Mouse (Mus musculus) Patski (cell line): ENCODE measurements around the gene Doxl2. TPM values are rescaled to one million over a fixed set of nuclear protein-coding genes. Genes with fewer than 3 reads are reported as not detected.
A peak's percentile ranks its signal among the peaks of the same experiment; 100 is the strongest.

Experiments
- ATAC-seq: fragments of 100-300 bp; one replicate; pipeline ENCODE4 v1.8.0; 2021
- CTCF ChIA-PET: fragments of 350-600 bp; sonication (Branson Sonifier 250); formaldehyde crosslinking; loops from one replicate; lab custom pipeline; 2022; ENCODE audit warnings: inconsistent platforms; lab: Charles Lee
- POLR2A ChIA-PET: fragments of 350-600 bp; sonication (Branson Sonifier 250); formaldehyde crosslinking; loops from one replicate; lab custom pipeline; 2022; ENCODE audit warnings: antibody characterized with exemption, inconsistent platforms; lab: Charles Lee
- DNase-seq: peaks from one replicate; pipeline ENCODE4 v3.0.0-alpha.2; 2011; ENCODE audit warnings: low read depth, low spot score
- H3K27me3 ChIP-seq: fragments of 371-371 bp; one replicate; pipeline ENCODE4 v1.5.1; 2021
- CTCF ChIP-seq: fragments of 100-300 bp; IDR thresholded peaks from one replicate; pipeline ENCODE4 v1.5.1; 2021
- in situ Hi-C: fragments of 300-500 bp; cut with MboI; formaldehyde crosslinking; loops from 3 replicates; pipeline ENCODE4 v1.11.1; 2018; ENCODE audit warnings: low pct_unique_long_range_greater_than_20kb, mixed read lengths
- polyA plus RNA-seq: library from polyadenylated mRNA; unstranded; gene quantifications from one replicate; pipeline ENCODE4 v1.2.3, GENCODE M21; 2021

Doxl2 gene
- polyA plus RNA-seq, 1 experiment from 2014 or later: not detected

DNA sequence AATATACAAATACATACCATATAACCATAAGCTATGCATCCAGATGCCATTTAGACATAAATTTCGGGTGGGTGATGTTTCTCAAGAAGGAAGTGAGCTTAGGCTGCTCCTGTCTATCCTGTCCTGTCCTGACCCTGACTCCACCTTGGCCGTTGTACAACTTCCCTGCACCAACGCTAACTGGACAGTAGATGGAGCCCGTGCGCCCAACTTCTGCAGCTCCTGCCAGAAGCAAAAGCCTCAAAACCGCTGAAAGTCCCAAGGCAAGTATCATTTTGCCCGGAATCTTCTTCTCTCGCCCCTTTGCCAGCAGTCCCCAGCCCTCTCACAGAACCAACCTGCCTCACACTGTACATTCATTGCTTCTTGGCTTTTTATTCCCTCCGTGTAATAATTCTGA lies 33.2 kb downstream of the Doxl2 start:
- in situ Hi-C loops: no loop called here
- H3K27me3 ChIP-seq: no peaks in the 10 kb centered on the region
- POLR2A ChIA-PET: no interaction called here
- ATAC-seq (peak; percentile 31), DNase-seq (peak; percentile 4)
- CTCF ChIA-PET: interaction anchor here (0.9 to 1.9 kb wide), 6 partner anchors 12 to 49 kb away, joined by 3 to 6 read pairs (median 4); no protein-coding TSS in a partner anchor
- TF ChIP-seq CTCF: peak; percentile 80

DNA sequence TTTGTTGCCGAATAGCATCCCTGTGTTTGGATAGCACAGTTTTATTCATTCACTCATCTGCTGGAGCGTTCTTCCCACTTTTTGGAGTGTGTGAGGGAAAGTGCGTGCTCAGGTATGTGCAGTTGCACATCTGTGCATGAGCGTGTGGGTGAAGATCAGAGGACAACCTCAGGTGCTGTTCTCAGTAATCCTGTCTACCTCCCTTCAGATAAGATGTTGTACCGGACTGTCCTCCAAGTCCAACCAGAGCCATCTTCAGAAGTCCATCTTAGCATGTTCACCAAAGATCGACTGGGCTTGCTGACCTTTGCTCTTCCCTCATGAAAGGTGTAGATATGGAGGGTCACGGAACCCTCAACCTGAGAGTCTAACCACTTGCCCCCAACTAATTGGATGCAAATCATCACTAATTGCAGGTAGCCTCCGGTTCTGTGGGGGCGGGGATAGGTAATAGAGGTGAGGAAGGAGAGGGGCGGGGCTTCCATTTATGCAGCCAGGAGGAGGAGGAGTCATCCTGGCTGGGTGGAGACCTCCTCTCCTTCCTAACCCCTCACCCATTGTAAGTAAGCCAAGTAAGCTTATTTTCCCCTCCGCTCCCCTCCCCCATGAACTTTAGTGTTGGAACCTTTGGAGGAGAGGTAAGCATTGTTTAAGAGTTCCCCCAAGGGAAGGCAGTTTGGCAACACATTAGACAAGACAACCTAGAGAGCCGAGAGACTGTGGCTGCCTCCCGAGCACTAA lies 33.8 kb downstream of the Doxl2 start:
- POLR2A ChIA-PET: interaction anchor here (1.0 to 1.2 kb wide), 2 partner anchors 56 to 199 kb away, joined by 3 to 5 read pairs; no protein-coding TSS in a partner anchor
- TF ChIP-seq CTCF: no peak
- in situ Hi-C loops: no loop called here
- ATAC-seq (no peak), DNase-seq (no peak)
- CTCF ChIA-PET: interaction anchor here (0.9 to 1.9 kb wide), 8 partner anchors 11 to 49 kb away, joined by 3 to 6 read pairs (median 4); no protein-coding TSS in a partner anchor
- H3K27me3 ChIP-seq: no peaks in the 10 kb centered on the region

DNA sequence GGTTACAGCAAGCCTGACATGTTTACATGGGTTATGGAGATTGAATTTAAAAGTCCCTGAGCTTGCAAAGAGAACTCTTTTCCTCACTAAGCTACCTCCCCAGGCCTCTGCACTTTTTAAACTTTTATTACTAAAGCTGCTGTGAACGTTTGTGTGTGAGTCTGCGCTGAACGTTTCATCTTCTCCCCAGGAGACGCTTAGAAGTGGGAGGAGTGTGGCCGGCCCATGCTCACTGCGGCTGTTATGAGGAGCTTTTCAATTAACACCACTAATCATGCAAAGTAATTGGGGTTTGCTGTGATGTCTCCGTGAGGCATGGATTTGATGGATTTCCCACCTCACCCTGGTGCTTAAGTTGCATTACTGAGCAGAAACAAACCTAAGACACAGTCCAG lies 34.4 kb downstream of the Doxl2 start:
- H3K27me3 ChIP-seq: no peaks in the 10 kb centered on the region
- ChIA-PET POLR2A (interaction anchor here (1.0 to 1.2 kb wide), 2 partner anchors 56 to 199 kb away, joined by 3 to 5 read pairs; no protein-coding TSS in a partner anchor), CTCF (interaction anchor here (0.9 kb wide), 2 partner anchors 16 to 48 kb away, joined by 3 to 4 read pairs; no protein-coding TSS in a partner anchor)
- ATAC-seq: no peak
- no peak for DNase-seq
- no peak for TF ChIP-seq CTCF
- in situ Hi-C loops: no loop called here

DNA sequence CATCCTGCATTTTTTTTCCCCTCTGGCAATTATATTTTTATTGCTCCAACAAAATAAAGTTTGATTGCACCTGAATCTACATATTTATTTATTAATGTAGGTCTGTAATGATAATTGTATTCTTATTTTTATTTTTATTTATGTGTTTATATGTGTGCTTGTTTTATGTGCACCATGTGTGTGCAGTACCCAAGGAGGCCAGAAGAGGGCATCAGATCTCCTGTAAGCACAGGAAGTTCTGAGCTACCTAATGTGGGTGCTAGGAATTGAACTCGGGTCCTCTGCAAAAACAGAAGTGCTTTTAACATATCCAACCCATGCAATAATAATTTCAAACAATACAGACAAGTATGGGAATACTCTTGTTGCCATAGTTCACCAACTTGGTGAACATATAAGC lies 34.9 kb downstream of the Doxl2 start:
- H3K27me3 ChIP-seq: no peaks in the 10 kb centered on the region
- POLR2A ChIA-PET: interaction anchor here (1.0 to 1.2 kb wide), 2 partner anchors 55 to 198 kb away, joined by 3 to 5 read pairs; no protein-coding TSS in a partner anchor
- in situ Hi-C loops: no loop called here
- peak; percentile 57 for TF ChIP-seq CTCF
- CTCF ChIA-PET: interaction anchor here (0.9 kb wide), 1 partner anchor 16 kb away, joined by 4 read pairs; no protein-coding TSS in a partner anchor
- no peak for DNase-seq
- ATAC-seq: no peak

DNA sequence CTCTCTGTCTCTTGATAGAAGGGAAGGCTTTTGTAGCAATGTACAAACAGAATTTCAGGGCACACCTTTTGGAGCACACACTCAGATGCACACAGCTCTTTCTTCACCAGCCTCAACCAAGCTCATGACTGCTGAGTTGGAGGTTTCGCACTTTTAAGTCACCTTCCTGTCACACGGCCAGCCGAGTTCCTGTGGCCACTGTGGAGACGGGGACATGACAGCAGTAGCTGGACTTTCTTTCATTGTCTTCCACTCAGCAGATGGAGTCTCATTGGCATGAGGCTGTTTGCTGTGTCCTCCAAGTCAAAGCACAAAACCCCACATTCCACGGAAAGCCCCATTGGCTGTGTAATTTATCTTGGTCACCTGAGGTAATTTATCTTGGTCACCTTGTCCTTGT lies 36.4 kb downstream of the Doxl2 start:
- in situ Hi-C loops: no loop called here
- ChIA-PET CTCF (no interaction called here), POLR2A (no interaction called here)
- no peak for TF ChIP-seq CTCF
- DNase-seq (no peak), ATAC-seq (no peak)
- no peaks in the 10 kb centered on the region for H3K27me3 ChIP-seq

DNA sequence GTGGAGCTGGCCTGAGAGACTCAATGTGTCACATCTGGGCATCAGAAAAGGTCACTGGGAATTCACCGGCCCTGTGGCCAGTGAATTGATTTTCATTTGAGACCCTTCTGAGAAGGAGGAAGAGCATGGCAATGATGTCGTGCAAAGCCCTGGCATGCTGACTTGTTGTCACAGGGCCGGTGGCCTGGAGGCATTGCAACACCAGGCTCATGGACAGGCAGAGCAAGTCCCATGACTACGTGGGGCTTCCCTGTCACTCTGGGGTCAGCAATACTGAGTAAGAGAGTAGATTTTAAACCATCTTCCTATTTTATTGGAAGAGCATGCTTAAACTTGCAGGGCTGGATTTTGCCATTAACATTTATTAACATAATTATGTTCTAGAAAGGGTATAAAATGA lies 38.3 kb downstream of the Doxl2 start:
- no peak for DNase-seq

DNA sequence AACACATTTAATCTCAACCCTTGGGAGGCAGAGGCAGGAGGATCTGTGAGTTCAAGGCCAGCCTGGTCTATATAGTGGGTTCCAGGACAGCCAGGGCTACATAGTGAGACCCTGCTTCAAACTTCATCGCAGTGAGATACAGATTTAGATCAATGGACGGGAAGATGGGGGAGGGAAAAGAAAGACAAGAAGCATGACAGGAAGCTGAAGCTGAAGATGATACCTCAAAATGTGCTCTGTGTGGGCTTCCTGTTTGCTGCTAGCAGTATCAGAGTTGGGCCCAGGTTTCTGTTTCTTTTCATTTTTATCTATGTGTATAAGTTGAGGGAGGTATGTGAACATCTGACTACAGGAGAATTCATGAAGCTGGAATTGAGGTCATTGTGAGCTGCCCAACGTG lies 38.7 kb downstream of the Doxl2 start:
- ATAC-seq (no peak), DNase-seq (no peak)
- no peak for TF ChIP-seq CTCF
- H3K27me3 ChIP-seq: no peaks in the 10 kb centered on the region
- in situ Hi-C loops: no loop called here
- ChIA-PET CTCF (no interaction called here), POLR2A (no interaction called here)

More for the DNA sequence above, 38.3 kb downstream of the Doxl2 start:
- POLR2A ChIA-PET: no interaction called here
- in situ Hi-C loops: no loop called here
- no peak for TF ChIP-seq CTCF
- no peak for ATAC-seq
- H3K27me3 ChIP-seq: no peaks in the 10 kb centered on the region
- CTCF ChIA-PET: no interaction called here

DNA sequence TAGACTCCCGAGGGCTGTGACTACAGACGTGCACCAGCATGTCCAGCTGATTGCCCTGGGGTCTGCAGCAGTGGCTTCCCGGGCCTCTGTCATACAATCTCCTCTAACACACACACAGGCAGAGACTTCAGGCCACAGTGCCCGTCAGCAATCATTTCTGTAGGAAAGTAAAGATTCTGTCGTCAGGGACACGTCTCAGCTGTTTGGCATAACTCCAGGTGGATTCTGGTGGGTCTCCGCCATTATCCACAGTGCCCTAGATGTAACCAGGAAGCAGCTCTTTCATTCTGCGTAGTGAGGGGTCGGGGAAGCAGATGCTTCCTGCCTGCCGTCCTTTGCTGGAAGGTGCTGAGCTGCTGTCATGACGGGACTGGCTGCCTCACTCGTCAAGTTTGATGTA lies 42.4 kb downstream of the Doxl2 start:
- H3K27me3 ChIP-seq: no peaks in the 10 kb centered on the region
- in situ Hi-C loops: no loop called here
- ATAC-seq: no peak
- ChIA-PET POLR2A (no interaction called here), CTCF (no interaction called here)
- no peak for DNase-seq
- TF ChIP-seq CTCF: no peak

DNA sequence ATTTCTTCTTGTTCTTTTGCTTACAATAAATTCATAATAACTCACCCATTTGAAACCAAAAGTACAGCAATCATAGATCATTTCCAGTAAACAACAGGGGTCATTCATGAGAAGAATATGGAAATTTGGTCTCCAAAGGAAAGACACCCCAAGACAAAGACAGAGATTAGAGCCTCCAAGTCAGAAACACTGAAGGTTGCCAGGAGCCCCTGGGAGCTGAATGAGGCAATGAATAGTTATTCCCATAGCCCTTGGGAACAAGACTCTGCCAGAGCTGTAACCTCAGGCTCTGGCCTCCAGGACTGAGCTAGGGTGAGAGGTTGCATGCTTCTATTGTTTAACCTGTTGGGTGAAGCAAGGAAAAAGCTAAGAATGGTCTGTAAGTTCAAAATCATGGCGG lies 44.6 kb downstream of the Doxl2 start:
- in situ Hi-C loops: no loop called here
- ChIA-PET POLR2A (no interaction called here), CTCF (interaction anchor here (0.9 to 1.5 kb wide), 2 partner anchors 10 to 12 kb away, joined by 3 to 5 read pairs; no protein-coding TSS in a partner anchor)
- TF ChIP-seq CTCF: no peak
- no peaks in the 10 kb centered on the region for H3K27me3 ChIP-seq
- ATAC-seq (no peak), DNase-seq (no peak)

DNA sequence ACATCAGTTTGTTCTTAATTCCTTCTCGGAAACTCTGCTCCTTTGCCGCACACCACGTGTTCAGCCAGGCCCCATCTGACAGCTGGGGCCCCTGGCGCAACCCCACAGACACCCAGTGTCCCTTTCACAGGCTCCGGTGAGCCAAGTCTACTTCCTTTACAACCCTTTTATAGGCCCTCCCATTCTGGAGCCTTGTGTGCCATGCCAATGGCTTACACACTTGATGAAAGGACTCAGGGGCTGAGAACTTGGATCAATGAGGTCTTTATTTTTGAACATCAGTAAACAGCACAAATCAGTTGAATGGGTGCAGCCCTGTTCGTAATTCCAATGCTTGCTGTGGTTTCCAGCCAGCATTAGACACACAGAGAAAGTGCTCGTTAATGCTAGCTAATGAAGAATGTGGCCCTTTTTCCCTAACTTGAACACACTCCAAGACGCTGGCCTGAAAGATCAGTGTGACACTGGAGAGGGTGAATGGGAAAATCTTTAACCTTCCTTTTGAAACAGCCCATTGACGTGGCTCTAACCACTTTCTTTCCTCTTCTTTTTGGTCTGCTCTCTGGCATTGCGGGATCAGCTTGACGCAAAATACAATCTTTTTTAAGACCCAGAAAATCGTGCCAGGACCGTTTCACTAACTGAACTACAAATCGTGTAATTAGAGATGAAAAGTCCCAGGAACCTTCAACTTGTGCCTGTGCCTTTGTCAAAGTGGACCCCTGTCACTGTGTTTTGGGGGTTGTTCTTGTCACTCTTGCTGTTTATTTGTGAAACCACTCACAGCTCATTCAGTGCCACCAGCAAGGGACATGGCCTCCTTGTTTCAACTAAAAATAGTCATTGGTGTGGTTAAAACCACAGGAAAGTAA lies 46.6 kb downstream of the Doxl2 start:
- ChIA-PET POLR2A (interaction anchor here (0.7 kb wide), 1 partner anchor 761 kb away, joined by 5 read pairs; no protein-coding TSS in a partner anchor), CTCF (interaction anchor here (1.0 to 1.7 kb wide), 2 partner anchors 14 to 15 kb away, joined by 3 to 4 read pairs; partner anchors contain the start of gene Gpnmb)
- TF ChIP-seq CTCF: no peak
- in situ Hi-C loops: no loop called here
- no peak for ATAC-seq
- no peak for DNase-seq
- H3K27me3 ChIP-seq: no peaks in the 10 kb centered on the region
